Mouse (Mus musculus) layer of hippocampus, postnatal 10 days (tissue): ENCODE data around the gene Nap1l1. TPM values are rescaled to one million over a fixed set of nuclear protein-coding genes. Genes with fewer than 3 reads are reported as not detected.

ENCODE experiments used
- DNase-seq, 2 experiments: peaks; one replicate each; pipeline ENCODE4 v3.0.0; 2021; ENCODE audit warnings: low spot score in 2 of 2
- total RNA-seq, 2 experiments: library from RNA; stranded (reverse); gene quantifications; 2 replicates each; pipeline ENCODE4 v1.2.3; 2021

Nap1l1 gene
- total RNA-seq, 2 experiments from 2014 or later, result 202 to 209 TPM

DNA sequence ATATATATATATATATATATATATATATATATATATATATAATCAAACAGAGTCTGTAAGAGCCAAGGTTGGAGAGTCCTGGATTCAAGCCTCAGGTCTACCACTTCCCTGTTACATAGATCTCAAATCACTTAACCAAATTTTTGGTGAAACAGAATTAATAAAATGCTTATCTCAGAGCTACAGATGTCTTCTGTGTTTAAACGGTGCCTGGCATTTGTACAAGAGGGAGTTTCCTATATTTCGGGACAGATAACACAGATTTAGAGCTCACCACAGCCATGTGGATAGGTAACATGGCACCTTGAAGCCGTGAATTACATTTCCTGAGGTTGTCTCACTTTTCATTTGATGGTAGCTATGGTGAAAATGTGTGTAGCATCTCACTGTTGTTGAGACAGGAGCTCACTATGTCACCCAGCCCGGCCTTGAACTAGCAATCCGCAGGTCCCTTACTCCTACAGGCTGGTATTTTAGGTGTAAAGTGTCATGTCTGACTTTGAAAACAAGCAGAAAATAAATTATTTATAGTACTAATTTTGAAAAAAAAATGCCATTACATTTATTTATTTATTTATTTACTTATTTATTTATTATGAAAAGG lies 41.4 kb downstream of the Nap1l1 start:
- no peak for DNase-seq

- no peak for DNase-seq
Observed at GRCm38 (mm10) chr10:111515071-111516010, 42.3 kb downstream of the Nap1l1 start.

DNA sequence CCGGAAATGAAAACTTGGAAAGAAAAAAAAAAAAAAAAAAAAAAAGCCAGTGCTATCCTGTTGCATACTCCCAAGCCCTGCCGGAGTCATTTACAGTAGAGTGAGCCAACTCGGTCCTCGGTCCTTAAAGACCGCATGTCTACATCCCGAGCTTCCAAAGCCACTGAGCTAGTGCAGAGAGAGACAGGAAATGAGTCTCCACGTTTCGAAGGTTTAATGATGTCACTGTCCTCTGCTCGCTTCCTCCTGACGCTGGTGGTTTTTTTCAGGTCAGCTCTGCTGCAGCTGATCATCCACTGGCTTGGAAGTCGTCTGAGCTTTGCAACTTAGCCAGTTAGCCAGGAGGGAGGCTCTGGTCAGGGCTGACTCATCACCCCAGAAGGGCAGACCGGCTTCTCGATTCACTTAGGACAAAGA lies 43.2 kb downstream of the Nap1l1 start:
- no peak for DNase-seq

DNA sequence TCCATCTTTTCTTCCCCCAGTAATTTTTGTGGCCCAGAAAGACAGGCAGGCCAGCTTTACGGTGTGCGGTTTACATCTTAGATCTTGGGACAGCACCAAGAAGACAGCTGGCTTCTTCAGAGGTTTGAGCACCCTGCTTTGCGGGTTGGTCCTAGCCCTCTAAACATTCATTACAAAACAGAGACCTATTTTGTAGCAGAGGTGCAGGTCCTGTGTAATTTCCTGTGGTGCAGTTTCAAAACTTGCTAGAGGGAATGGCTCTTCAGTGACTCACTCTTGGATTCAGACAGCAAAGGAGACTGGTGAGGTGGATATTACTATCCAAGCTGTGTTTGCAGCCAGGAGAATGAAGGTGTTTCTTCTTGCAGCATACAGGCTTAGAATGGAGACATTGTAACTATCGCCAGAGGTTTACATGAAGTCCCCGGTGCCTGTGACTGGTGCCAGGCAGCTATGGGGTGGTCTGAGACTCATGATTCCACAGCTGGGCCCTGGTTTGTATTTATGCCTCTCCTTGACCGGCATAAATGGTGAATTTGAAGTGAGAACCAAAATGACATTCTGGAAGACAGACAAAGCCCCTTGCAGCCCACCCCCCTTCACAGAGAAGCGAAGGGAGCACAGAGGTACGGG lies 43.9 kb downstream of the Nap1l1 start:
- no peak for DNase-seq

DNA sequence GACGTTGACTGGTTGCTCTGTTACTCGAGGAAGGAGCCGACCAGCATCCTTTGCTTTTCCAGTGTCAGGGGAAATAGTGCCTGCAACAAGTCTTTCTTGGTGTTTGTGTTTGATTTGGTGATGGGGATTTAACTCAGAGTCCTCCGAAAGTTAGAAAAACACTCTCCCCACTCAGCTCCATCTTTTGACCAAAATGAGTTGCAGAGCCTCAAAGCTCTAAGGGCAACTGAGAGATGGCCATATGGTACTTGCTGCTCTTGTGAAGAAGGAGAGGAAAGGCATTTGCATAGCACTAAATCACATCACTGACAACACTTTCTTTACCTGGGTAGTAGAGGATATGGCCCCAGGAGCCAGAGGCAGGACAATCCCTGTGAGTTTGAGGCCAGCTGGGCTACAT lies 45.3 kb downstream of the Nap1l1 start:
- DNase-seq, result no peak

DNA sequence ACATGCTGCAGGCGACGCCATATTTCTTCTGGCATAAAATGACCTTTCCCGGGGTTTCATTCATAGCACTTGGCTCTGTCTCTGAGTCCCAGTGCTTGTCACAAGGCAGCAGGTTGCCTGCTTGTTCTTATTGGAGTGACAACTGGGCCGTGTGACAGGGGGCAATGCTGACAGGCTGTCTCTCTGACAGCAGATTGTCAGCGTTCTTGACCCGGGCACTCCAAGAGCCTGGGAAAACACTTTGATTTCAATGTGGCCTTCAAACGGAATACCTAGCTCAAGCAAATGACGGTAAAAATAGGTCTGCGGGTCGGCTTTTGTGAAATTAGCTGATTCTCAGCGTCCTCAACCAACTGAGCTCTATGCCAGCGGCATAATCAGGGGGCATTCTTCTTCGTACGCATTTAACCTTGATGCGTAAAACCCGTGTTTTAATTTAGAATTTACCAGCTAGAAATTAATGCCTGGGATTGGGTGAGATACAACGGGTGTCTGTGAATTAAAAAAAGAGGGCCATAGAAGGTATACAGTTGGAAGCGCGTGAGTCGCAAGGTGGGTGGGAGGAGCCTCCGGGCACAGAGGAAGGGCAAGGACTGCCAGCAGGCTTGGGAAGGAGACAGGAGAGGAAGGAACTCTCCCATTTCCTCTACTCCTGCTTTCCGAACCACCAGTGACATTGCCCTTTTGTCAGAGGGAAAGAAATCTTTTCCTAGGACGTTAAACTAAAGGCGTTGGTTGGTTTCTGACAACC lies 46.8 kb downstream of the Nap1l1 start:
- DNase-seq, result no peak

DNA sequence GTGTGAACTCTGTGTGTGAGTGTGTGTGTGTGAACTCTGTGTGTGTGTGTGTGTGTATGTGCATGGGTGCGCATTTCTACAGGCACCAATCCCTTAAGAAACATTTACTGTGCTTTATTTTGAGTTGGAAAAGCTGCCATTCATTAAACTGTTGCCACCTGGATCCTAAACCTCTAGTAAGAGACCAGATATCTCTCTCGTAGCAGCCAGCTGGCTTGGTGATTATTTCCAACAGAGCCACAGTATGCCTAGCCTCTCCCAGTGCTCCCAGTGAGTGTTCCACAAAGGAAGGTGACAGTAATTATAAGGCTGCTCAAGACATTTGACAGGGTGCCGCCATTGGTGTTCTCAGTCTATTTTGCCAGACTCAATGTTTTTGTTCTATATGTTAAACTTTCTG lies 47.6 kb downstream of the Nap1l1 start:
- DNase-seq, result no peak

DNA sequence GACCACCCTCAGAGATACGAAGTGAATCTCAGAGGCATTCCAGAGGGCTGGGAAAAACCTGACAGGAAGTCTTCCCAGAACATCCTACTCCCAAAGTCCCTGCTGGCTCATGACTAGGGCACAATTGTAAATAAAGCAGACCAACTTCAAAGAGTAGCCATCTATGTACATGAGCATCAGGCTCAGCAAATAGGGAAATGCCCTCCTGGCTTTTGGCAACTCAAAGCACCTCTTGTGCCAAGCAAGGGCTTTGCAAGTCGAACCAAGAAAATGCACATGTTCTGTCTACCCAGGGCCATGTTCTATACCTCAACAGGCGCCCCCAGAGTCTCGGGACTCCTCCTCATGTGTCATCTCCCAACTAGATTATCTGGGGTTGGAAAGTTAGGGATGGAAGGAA lies 48.6 kb downstream of the Nap1l1 start:
- no peak for DNase-seq

DNA sequence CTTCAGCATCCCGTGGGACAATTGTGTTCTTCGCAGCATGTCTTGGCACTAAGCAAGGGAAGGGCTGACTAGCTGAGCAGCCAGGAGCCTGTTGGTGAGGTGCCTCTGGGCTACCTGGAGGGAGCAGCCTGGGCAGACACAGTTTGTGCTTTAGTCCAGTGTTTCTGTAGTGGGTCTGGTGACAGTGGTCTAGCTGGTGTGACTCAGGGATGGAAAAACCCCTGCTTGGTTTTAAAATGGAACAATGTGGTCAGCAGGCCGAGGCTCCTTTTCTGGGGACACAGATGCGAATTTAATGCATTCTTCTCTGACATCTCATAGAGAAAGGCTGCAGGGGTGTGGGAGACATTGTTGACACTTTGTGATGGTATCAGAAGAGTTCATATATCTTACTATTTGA lies 49.2 kb downstream of the Nap1l1 start:
- DNase-seq, result no peak

DNA sequence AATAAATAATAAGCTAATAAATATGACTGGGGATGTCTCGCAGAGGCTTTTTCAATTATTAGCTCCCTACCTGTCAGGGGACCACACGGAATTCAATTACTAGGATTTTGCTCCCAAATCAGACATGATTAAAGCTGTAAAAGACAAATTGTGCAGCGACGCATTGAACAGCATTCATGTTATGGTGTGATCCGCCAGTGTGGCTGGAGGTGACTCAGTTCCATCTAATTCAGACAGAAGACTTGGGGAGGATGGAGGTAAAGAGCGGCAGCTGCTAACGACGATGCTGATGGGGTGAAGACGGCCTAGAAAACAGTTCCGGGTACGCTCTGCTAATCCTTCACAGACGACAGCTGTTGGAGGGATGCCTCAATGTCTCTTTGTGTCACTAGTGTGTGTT lies 50.9 kb downstream of the Nap1l1 start:
- DNase-seq, result no peak

DNA sequence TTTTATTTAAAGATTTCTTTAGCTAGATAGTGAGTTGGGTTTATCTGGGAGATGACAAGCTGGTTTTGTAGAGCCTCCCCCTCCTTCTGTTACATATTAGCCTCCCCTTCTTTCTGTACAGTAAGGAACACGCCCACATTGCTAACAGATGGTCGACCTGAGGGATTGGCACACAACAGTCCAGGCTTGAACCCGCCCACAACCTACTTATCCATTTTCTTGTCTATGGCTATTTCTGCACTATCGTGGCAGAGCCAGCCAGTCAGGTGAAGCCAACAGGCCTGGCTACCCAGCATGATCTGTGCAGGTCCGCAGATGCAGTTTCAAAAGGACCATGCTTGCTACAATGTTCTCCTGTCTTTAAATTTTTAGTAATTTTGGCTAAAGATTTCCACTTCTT lies 54.0 kb downstream of the Nap1l1 start:
- DNase-seq, result no peak

GRCm38 (mm10) chr10:111527613-111528012 lies 54.6 kb downstream of the Nap1l1 start:
- no peak for DNase-seq

DNA sequence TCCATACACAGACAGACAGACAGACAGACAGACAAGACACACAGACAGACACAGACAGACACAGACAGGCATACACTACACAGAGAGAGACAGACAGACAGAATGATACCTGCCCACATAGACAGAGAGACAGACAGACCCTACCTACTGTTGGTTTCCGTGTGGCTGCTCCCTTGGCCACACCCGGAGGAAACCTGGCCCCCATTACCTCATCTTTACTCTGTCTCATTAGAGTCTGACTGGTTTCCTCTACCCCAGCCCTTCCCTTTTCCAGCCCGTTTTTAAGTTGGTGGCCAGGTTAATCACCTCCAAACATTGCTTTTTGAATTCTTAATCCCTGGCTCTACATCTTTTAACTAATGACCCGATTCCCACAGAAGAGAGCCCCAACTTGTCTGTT lies 55.3 kb downstream of the Nap1l1 start:
- DNase-seq, result no peak

- no peak for DNase-seq
Observed at GRCm38 (mm10) chr10:111530398-111530797, 57.4 kb downstream of the Nap1l1 start.

GRCm38 (mm10) chr10:111534691-111535090 lies 61.7 kb downstream of the Nap1l1 start:
- no peak for DNase-seq

GRCm38 (mm10) chr10:111537410-111537809 lies 64.4 kb downstream of the Nap1l1 start:
- DNase-seq, result no peak

- peak in 1 of 2 experiments; percentile 39 for DNase-seq
Observed at GRCm38 (mm10) chr10:111539724-111540324, 66.8 kb downstream of the Nap1l1 start.

GRCm38 (mm10) chr10:111540678-111541077 lies 67.7 kb downstream of the Nap1l1 start:
- DNase-seq, result no peak

DNA sequence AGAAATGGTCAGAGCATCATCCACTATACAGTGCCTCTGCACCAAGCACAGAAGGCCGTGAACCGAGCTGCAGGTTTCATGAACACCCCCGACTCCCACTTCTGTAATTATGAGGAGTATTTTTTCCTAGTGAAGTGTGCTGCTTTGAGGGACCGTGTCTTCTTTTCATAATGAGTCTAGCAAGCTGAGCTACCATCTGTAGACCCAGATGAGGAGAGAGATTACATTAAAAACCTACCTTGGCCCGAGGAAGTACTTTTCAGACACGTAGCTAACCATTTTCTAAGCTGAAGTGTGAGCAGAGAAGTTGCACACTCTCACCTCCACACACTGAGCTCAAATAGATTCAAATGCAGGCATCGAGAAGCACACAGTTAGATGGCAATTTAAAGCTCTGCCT lies 70.1 kb downstream of the Nap1l1 start:
- no peak for DNase-seq

GRCm38 (mm10) chr10:111543781-111544260 lies 70.8 kb downstream of the Nap1l1 start:
- no peak for DNase-seq

GRCm38 (mm10) chr10:111544311-111544710 lies 71.3 kb downstream of the Nap1l1 start:
- DNase-seq, result no peak
